Mouse (Mus musculus): Measurements from ENCODE around the gene Gcm2.

DNA sequence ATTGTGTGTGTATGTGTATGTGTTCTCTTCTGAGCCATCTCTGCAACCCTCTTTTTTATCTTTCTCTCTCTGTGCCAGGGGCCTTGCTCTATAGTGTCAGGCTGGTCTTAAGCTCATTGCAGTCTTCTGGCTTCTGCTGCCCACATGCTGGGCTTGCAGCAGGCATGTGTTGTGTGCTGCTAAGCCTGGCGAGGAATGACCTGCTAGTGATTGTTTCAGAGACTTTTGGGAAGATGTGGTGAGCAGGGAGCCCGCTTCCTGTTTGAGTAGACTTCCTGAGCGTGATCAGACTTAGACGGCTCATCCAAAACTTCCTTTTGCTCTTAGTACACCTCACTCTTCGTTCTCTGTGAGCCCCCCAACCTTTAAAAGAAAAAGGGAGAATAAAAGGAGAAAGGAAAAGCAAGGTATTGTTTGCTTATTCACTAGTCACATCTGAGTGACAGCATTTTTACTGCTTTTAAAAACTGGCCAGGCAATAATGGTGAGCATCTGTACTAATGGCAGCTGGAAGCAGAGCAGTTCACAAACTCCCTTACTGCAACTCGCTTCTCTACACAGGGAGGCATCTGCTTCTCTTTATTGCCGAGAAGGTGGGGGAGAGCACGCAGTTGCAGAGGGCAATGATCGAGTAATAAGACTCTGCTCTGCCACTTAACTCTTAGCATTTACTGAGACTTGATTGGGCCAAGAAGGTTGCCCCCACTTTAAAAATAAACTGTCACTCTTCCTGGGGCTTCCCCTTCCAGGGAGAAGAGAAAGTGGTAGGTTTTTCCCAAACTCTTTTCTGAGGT is 8.5 kb upstream of the Gcm2 start:
- TF ChIP-seq CTCF (IDR thresholded peaks at IDR 0.05; ENCODE audit: control insufficient read depth, insufficient read depth, insufficient read length) = no peak
- TF ChIP-seq CEBPB (IDR thresholded peaks at IDR 0.05; ENCODE audit: low read depth) = no peak
